Mouse (Mus musculus) WW6 (cell line): ENCODE measurements around the gene Tnpo1.

Source experiments
- DNase-seq: peaks from one replicate; pipeline ENCODE4 v3.0.0-alpha.2; 2013; ENCODE audit warnings: low read depth, low spot score

The Tnpo1 gene

GRCm38 (mm10) chr13:98926213-98926957 is at the start of gene Tnpo1:
Gene Tnpo1, minus strand, starts transcription at chr13:98926384.
- DNase-seq: peak; percentile 76

DNA sequence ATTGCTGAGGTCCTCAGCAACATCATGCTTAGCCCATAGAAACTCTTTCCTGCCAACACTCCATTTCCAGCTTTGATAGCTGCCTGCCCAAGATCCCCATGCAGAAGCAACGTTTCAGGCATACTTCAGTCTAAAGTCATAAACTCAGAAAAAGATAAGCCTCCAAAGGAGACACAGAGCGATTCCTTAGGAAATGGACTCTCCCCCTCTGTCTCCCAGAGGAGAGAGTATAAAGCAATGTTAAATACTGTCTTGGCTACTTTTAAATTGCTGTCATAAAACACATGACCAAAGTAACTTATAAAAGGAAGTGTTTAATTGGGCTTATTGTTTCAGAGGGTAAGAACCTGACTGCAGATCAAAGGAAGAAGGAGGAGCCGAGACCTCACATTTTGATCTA is 45.9 kb upstream of the Tnpo1 start:
- DNase-seq: no peak

DNA sequence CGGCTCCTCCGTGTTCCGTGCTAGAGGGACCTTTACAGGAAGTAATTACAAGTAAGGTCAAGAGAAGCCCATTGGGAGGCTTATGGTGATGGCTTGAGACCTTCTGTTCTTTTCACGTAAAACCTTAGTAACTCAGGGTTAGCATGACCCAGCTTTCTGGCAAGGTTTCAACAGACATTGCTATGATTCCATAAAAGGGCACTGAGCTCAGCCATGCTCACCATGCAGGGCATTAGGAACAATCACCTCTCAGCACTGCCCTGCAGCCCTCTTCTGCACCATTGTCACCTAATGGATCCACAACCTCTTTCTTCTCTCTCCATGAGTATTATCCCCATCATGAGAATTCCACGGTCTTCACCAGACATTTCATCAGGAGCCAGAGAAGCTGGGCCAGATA is 45.5 kb upstream of the Tnpo1 start:
- DNase-seq: no peak

DNA sequence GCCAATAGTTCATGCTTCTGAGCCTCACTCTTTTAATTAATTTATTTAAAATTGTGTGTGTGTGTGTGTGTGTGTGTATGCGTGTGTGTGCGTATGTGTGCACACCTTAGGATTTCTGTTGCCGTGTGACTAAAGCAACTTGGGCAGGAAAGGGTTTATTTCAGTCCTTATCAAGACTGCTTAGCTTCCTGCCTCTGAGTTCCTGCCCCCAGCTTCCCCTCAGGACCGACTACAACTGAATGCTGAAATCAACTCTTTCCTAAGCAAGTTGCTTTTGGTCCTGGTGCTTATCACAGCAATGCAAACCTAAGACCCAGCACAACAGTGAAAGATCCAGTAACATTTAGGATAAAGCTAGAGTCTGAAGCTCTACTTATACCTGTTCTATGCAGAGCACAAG is 42.3 kb upstream of the Tnpo1 start:
- no peak for DNase-seq

DNA sequence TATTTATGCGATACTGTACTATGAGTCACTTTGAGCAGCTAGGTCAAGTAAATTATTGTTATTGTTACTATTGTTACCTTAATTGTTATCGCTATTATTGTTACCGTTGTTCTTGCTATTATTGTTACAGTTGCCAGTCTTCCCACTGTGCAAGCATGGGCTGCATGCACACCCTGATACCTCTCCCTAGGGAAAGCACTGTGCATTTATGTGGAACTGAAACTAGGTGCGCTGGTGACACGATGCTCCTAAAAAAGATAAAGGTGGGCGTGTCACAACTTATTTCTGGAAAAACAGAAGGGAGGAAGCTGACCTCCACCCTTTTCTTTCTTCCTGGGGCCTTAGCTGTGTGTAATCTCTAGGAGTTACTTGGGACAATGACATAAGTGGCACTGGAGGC is 41.8 kb upstream of the Tnpo1 start:
- DNase-seq: no peak

GRCm38 (mm10) chr13:98966583-98966982 is 40.4 kb upstream of the Tnpo1 start:
- no peak for DNase-seq

DNA sequence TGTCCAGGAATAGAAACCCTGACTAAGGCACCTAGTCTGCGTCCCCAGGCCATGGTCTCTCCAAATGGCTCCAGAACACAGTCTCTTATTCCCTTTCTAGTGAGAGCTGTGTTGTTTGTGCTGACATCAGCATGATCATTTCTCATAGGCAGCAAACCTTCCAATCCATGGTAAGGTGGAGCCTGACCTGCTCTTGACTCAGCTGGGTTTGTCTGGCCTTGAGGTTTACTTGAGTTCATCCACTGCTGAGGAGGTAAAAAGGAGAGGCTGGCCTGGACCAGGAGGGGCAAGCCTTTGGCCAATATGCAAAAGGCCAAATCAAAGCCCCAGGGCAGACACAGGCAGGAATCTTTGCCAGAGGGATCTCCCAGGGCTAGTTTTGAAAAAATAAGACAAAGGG is 37.4 kb upstream of the Tnpo1 start:
- DNase-seq: no peak

GRCm38 (mm10) chr13:98958177-98958576 is 32.0 kb upstream of the Tnpo1 start:
- no peak for DNase-seq

DNA sequence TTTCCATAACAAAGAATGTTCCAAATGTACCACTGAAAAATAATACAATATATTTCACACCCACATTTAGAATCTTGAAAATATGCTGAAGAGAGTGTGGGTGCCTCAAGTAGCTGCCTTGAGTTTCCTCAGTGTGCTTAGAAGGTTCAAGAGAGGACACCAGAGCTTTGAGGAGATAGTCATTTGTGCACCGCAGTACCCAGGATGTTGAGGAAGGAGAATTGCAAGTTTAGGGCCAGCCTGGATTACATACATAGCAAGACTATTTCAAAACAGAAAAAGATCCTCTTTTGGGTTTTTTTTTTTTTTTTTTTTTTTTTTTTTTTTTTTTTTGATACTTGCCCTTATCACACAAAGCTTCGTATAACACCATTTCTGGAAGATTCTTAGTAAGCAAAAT is 30.0 kb upstream of the Tnpo1 start:
- no peak for DNase-seq

DNA sequence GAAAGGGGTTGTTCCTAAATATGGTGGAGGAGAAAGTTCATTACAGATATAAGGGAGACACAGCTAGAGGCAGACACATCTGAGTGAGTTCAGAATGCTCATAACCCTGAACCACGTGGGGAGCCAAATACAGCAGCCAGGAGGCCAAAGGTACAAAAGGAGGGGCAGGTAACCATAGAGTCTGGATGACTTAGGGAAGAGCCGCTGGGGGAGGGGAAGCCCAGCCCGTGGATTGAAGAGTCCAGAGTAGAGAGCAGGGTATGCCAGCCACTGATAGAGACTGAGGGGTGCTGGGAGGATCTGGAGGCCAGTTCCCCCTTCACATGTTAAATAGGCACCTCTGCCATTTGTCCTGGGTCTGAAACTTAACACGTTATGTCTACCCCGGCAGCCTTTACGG is 29.5 kb upstream of the Tnpo1 start:
- DNase-seq: no peak

DNA sequence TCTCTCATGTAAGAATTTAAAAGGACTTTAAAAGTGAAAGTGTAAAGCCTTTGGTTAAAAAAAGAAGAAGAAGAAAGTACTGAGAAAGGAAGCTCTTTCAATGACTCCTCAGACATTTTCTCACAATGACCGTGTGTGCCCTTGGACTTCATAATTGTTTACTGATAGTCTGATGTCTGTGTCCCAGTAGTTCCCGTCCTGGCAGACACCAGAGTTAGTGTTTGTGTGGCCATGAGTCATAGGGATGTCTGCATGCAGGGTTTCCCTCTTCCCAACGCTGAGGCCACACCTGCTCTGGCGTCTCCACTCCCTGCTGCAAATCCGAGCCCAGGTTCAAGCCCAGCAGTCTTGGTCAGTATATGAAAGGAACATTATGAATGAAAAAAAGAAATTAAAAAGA is 29.0 kb upstream of the Tnpo1 start:
- no peak for DNase-seq

DNA sequence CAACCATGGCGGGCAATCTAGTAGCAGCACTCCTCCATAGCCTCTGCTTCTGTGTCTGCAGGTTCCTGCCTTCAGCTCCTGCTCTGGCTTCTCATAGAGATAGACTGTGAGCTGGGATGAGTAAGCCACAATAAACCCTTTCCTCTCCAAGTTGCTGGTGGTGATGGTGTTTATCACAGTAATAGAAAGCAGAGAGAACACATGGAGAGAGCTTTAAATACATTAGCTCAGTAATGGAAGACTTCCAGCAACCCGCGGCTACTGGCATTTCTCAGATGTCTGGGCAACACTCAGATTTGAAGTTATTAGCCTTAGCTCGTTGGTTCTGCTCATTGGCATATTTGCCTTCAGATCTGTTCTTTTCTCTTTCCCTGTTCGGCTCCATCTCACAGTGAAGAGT is 27.6 kb upstream of the Tnpo1 start:
- DNase-seq: no peak

GRCm38 (mm10) chr13:98951951-98952350 is 25.8 kb upstream of the Tnpo1 start:
- no peak for DNase-seq

DNA sequence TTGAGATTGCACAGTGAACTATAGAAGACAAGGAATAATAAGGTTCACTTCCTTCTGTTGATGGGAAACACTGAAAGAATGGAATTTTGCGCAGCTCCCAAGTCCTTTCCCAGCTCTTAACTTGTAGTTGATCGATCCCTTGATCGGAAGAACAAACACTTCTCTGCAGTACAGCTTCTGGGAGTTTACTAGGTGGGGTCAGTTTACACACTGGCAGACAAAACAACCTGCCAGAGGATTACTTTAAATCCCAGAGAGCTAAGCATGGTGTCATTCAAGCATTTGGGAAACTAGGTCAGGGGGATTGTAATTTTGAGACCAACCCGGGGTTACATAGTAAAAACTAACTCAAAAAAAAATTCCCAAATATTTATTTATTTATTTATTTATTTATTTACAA is 22.0 kb upstream of the Tnpo1 start:
- DNase-seq: no peak

DNA sequence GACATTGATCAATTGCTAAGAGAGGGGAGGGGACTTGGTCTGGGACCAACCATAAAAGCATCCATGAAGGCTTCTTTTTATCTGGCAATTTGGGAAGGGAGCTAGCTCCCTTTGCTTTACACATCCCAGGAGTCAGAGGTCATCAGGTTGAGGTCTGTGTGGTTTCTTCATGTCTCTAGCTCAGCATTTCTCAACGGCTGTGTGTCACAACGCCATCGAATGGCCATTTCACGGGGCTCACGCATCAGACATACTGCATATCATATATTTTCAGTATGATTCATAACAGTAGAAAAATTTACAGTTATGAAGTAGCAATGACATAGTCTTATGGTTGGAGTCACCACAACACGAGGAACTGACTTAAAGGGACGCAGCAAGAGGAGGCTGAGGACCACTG is 20.2 kb upstream of the Tnpo1 start:
- no peak for DNase-seq

DNA sequence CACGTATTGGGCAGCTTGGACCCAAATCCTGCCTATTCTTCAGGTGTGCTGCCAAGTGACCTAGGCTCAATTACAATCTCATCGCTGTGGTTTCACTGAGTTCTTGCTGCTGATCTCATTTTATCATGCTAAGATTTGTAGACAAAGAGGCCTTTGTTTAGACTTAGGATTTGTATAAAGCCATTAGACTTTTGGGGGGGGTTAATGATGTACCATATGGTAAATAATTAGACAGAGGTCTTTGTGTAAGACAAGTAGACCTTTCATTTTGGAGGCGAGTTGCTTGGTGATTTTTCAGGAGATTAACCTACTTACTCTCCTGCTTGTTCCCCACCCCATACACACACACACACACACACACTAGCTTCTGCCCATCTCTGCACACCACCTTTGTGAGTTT is 19.7 kb upstream of the Tnpo1 start:
- DNase-seq: no peak

DNA sequence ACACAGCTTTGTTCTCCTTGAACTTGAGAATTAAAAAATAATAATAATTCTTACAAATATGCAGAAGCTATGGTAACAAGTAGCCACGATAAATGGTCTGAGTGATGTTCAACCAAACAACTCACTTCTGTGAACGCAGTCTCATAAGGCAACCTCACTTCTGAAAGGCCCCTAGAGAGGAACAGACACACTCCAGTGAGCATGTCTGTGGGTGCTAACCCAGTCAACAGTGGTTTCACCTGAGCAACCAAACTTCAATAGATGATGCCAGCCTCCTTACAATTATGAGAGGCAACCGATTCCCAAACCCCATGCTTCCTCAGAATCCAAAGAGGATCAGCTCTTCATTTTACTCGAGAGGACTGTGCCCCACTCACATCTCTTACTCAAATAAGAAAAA is 19.2 kb upstream of the Tnpo1 start:
- no peak for DNase-seq

GRCm38 (mm10) chr13:98944620-98945081 is 18.5 kb upstream of the Tnpo1 start:
- DNase-seq: no peak

DNA sequence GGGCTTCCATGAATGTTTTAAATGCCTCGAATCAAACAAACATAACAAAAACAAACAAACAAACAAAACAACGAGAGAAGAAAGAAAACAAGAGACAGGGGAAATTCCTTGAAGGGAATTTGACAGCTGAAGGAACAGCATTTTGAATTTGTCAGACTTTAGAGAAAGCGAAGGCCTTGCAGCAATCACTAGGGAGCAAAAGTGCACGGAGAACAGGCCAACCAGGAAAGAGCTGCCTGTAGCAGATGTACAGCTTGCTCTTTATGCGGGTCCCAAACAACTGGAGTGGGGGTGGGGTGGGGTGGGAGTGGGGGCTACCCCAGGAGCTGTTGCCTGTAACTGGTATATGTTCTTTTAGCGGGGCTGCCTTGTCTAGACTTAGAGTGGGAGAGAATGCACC is 16.2 kb upstream of the Tnpo1 start:
- DNase-seq: no peak

DNA sequence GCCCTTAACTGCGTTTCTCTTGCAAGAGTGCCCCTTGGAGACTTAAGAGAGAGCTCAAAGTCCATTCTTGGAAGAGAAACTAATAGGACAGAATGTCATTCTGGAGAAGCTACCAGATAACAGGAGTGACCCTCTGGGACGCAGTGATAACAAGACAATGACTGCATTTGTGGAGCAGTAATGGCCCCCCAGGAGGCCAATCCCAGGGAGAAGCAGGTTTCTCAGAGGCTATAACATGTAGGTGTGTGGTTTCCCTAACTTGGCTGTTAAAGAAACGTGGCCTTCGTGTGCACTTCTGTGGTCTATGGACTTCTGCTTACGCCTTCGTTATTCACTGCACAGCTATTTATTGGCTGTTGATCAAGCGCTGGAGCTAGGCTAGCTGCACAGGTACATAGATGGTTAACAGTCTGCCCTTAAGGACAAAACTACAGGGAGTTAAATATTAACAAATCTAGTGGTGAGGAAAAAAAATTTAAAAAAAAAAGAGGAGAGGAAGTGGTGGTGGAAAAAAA is 15.7 kb upstream of the Tnpo1 start:
- DNase-seq: no peak

- no peak for DNase-seq
Observed at GRCm38 (mm10) chr13:98937108-98937507, 10.9 kb upstream of the Tnpo1 start.

DNA sequence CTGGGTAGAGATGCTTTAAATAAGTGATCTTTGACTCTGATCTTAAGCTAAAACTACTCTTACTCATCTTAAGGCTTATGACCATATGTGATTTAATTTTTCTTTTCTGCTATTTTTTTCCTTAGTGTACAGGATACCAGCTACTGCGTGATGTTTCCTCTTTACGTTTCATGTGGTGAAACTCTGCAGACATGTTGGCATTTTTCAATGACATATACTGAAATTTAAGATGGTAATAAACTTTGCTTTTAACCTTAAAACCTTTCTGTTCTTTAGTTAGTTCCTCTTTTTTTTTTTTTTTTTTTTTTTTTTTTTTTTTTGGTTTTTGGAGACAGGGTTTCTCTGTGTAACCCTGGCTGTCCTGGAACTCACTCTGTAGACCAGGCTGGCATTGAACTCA is 2.7 kb upstream of the Tnpo1 start:
- DNase-seq: no peak

DNA sequence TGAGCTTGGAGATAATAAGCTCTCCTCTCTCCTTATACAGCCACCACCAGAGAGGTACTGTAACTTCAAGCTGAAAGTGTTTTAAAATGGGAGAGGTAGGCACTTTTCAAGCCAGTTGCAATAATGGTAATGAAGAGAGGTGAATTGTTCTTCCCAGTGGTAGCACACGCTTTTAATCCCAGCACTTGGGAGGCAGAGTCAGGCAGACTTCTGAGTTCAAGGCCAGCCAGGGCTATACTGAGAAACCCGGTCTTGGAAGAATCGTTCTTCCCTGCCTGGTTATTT is 716 bp upstream of the Tnpo1 start:
- no peak for DNase-seq
